Mouse (Mus musculus): ENCODE measurements around the gene Olfr727.

Olfr727 gene

DNA sequence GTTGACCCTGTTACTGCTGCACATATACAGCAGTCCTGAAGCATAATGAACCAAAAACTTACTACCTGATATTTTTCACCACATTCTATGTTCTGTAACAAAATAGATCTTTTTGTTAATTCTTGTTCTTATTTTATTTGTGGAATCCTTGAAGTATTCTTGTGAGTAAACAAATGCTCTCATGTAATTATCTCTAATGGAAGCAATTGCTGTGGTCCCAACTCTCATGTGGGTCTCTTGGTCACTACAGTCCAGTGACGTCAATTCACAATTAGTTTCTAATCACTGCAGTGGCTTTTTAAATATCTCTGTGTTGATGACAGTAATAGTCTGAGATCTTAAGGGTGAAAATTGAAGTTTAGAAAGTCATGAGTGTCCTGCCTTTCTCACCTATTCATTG lies at the start of gene Olfr727:
Gene Olfr727 (plus strand): TSS at position 301 of the 400 bp plus-strand sequence.
- no peak for DNase-seq (ENCODE audit: low read depth)

DNA sequence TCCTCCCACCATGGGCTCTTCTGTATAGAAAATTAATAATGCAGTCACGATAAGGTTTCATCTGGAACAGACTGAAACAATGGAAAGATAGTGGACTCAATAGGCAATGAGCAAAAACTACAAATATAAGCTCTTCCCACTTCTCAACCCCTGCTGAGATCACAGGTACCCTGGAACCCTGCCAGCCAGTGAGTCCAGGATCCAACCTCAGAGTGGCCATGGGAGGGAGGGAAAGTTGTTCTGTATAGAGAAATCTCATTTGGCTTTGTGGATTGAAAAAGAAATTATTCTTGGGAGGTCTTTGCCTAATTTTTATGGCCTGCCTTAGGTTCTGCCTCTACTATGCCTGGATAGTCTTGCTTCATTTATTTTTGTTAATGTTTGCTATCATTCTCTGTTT lies 32.1 kb upstream of the Olfr727 start, which contains the start of gene Olfr726:
Gene Olfr726 (minus strand): TSS at position 101 of the 400 bp plus-strand sequence.
- no peak for DNase-seq (ENCODE audit: low read depth)

DNA sequence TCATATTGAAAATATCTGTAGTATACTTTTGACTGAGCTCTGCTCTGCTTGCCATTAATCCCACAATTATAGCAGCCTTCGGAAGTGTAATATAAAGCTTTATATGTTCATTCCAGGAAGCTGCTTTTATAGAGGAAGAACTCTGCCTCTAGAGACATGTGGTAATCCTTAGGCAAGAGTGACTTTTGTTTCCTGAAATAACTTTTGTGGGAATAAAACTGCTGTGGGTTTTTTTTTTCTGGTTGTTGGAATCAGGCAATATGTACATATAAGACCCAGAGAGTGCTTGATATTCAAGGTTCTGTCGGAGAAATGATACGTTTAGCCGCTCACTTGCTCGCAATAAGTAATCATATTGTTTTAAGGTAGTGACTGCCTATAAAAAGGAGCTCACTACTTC lies 19.6 kb downstream of the Olfr727 start, which contains the start of gene Olfr728:
Gene Olfr728 (minus strand): TSS at position 101 of the 400 bp plus-strand sequence.
- DNase-seq (ENCODE audit: low read depth): no peak

DNA sequence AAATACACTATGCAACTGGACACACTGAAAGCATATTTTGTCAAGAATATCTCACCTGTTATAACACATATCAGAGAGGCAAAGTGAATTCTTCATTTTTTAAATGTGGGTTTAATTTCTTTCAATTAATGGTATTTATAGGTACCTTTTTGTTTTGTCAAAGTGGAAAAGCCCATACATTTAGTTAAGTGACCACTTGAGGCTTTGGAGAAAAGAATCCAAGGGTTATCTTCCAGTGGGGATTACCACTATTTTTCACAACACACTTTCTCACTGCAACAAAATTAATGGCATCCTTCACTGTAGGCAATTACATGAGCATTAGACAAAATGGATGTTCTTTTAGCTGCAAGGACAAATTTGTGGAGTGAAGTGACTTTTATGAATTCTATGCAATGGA lies 29.8 kb downstream of the Olfr727 start, which contains the start of gene Olfr729:
Gene Olfr729 (minus strand): TSS at position 101 of the 400 bp plus-strand sequence.
- no peak for DNase-seq (ENCODE audit: low read depth)

Data from induced T-regulatory cell, adult 2 months (primary cell).